Mouse (Mus musculus): Measurements from ENCODE around the gene 9130409I23Rik.

- TF ChIP-seq POLR2A (IDR thresholded peaks at IDR 0.05; ENCODE audit: insufficient read depth, low read depth, low read length) (no peak), CTCF (IDR thresholded peaks at IDR 0.05) (no peak)
Observed at GRCm38 (mm10) chr1:181090048-181090447, 39.0 kb downstream of the 9130409I23Rik start.
